Mouse (Mus musculus) gastrocnemius, adult 8-10 months (tissue): ENCODE measurements around the gene Ascc3. TPM values are rescaled to one million over a fixed set of nuclear protein-coding genes. Genes with fewer than 3 reads are reported as not detected.

Experiments
- DNase-seq, 2 experiments: peaks; one replicate each; pipeline ENCODE4 v3.0.0; 2022; ENCODE audit warnings: low spot score in 2 of 2
- total RNA-seq, 4 experiments: library from RNA; stranded (reverse); gene quantifications; 2 replicates each; pipeline ENCODE4 v1.2.4; 2022

Ascc3 gene
- total RNA-seq, 4 experiments from 2014 or later = 11.9 to 17.4 (median 14.4) TPM

DNA sequence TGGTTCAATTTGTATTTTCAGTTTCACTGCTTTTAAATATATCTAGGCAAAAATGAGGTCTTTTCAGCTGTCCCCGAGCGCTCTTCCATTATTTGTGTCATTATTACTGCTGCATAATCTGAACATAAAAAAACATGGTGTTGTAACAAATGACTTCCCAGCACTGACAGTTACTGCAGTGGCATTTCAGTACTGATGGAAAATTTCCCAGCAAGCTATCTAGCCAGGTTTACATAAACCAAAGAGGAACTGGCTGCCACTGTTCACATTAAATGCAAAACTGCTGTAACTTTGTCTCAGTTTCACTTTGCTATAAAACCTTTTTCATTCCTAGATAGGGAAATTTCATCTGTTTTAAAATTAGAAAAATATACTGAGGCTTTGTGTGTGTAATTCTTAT lies 170.5 kb downstream of the Ascc3 start:
- DNase-seq = no peak

DNA sequence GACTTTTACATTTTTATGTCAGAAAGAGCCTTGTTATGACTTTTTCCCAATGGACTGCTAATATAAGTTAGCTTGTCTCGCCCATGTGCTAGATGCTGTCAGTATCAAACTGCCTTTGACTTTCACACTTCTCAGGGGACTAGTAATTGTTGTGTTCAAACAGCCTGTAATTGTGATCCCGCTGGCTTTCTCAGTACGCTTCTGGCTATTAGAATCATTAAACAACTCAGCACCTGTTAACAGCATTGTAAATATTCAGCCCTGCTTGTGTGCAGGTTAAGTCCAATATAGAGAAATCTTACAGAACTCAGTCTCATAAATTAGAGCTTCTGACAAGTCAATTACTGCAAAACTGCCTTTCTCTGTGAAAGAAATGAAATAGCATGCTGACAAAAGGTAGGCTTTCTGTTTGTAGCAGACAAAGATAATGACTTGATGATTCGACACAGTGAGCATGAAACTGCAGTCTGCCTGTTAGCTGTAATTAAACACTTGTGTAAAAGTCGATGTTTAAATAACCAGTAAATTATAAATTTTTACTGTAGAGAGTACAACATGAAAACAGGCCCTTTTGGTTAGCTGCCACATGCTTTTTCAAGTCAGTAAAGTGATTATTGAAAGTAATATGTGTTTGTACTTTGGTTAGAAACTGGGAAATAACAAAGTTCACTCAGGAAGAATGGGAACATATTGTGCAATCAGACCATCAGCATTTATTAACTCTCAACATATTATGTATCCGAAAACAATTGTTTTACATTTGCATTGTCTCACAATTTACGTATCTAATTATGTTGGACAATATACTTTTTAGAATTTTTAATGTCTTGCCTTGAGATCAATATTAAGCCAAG lies 171.2 kb downstream of the Ascc3 start:
- DNase-seq = no peak

DNA sequence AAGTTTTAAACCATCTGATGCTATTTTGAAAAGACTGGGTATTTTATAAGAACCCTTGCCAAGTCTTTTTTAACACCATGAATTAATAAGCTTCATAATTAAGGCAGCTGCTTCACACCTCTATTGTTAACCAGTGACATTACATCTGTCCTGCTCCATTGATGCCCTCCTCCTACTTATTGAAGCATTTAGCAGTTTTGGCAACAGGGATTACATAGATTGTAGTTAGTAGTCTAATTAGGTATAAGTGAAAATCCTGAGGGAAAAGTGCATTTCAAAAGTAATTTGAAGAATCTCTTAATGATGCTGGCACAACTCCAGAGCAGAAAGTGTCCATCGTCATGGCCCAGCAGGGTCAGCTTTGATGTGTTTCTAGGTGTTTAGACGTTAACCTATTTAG lies 180.3 kb downstream of the Ascc3 start:
- DNase-seq = no peak

DNA sequence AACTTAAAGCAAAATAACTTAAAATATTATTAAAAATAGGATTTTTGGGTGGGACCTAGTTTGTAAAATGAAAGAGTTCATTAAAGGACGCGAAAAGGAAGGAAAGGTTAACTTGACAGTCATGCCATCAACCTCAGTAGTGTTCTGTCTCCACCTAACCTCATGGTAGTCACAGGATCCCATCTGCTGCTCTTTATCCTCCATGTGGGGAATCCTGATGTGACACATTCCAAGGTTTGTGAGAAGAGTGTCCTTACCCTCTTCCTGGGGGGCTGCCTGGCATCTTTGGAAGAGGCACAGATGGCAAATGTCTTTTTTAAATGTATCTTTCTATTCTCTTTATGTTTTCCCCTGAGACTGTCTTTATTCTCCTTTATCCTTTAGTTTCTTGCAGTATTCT lies 181.4 kb downstream of the Ascc3 start:
- DNase-seq = no peak

DNA sequence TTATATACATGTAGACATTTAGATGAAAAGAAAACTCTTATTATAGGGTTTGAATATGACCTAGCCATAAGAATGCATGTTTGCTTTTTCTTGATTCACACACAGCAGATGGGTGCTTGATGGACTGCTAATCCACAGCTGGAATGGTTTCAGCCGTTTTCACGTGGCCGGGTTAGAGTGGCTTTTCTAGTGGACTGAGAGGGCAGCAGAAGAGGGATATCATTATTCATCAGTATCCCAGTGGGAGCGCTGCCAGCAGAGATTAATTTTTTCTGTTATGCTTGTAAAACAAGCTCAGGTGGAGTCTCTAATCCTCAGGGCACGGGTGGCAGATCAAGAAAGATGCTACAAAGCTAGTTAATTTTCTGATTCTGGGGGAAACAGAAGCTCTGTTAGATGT lies 200.4 kb downstream of the Ascc3 start:
- DNase-seq = no peak

DNA sequence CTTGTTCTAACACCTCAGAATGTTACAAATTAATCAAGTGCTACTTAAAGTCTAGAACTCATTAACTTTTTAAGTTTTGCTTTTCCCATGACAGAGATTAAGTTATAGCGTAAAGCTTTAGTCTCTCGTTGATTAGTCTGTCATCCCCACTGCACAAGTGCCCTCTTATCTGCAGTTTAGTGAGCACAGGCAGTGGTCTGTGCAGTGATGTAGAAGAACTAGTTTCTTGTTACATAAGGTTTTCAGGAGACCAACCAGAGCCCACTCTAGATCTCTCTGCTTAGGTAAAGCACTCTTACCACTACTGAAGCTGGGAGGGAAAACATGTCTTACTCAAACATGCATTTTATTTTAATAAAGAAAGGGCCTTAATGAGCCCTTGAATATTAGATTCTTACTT lies 209.1 kb downstream of the Ascc3 start:
- DNase-seq = no peak

DNA sequence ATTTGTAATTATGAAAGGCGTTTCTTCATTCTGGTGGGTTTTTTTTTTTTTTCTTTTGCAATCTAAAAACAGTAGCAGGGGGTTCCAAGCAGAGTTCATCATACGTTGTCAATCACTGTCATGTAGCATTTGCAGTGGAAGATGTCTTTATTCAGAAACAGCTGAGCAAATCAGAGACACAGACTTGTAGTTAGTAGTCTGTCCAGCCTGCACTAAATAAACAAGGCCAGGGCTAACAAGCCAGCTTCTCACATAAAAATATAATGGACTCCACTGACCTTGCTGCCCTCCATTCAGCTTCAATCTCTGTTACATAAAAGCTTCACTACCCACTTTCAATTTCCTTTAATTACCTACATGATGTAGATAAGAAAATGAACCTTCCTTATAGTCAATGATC lies 209.9 kb downstream of the Ascc3 start:
- DNase-seq = no peak

DNA sequence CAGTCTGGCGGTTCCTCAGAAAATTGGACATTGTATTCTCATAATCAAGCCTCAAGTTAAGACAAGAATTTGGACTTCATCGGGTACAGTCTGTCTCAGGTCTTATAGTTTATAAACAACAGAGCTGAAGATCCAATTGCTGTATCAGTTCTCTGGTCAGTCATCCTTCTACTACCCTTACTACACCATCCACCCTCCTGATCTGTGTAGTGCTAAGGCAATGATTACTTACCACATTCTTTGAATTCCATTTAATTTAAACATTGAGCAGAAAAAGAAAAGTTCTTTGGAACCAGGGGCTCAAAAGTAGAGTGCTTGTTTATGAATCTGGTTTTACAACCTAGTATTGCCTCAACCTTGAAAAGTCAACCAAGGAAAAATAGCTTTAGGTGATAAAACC lies 213.7 kb downstream of the Ascc3 start:
- DNase-seq = no peak

DNA sequence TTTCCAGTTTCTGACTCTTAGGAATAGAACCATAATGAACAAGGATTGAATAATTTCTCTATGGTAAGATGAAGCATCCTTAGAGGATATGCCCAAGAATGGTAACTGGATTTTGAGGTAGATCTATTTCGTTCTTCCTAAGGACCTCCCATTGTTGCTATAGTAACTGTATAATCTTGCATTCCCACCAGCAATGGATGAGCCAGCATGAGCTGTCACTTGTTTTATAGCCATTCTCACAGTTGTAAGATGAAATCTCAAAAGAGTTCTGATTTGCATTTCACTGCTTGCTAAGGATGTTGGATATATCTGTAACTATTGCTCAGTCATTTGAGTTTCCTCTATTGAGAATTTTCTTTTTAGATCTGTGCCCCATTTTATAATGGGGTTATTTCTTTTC lies 229.9 kb downstream of the Ascc3 start:
- DNase-seq = no peak

DNA sequence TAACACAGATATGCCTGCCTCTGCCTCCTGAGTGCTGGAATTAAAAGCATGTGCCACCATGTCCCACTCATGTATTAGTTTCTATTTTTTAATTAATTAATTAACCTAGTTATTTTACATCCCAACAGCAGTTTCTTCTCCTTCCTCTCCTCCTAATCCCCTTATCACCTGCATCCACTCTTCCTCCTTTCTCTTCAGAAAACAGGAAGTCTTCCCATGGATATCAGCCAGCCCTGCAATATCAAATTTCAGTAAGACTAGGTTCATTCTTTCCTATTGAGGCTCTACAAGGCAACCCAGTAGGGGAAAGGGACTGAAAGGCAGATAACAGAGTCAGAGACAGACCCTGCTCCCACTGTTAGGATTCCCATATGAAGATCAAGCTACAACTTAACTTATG lies 234.4 kb downstream of the Ascc3 start:
- no peak for DNase-seq

DNA sequence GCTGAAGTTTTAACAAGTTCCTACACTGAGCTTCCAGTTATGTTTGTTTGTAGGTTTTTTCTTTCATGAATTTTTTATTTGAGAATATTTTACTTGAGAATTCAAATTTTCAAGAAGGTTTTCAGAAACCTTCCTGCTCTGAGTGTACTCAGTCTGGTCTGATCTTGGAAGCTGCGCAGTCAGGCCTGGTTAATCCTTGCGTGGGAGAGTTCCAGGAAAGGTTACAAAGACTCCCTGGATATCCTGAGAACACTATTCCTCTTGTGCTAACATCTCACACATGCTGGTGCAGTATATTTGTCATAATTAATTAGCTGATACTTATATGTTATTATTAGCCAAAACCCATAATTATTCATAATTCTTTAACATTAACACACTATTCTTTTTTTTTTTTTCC lies 242.1 kb downstream of the Ascc3 start:
- DNase-seq = no peak

DNA sequence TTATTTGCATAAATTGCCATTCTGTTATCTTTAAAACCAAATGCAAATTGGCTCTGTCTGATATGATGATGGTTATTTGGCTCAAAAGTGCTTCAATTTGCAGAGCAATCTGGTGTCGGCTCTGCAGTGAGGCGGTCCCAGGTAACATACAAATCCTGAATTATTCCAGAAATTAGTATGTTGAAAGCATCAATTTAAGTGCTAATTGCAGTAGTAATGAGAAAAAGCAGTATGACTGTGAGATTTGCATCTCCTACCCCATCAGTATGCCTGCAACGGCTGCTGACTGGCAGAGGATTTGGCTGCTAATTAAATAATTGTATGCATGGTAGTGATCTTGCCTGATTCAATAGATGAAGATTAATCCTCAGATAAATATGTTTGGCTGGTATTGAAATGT lies 250.9 kb downstream of the Ascc3 start:
- DNase-seq = no peak

DNA sequence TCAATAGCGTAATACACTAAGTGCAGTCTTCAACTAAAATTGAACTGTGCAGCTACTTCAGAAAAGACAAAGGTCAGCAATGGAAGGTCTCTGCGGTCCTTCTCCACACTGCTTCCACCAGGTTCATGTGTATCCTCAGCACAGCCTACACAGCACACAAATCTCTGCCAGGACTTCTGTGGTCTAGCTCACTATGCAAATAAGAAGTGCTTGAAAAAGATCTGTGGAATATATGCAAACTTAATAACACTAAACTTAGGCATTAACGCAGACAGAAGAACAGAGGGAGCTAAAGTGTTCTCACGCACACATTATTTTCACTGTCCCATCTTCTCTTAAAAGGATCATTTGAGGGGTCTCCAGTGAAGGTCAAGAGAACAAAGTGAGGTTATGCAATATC lies 275.7 kb downstream of the Ascc3 start:
- no peak for DNase-seq

DNA sequence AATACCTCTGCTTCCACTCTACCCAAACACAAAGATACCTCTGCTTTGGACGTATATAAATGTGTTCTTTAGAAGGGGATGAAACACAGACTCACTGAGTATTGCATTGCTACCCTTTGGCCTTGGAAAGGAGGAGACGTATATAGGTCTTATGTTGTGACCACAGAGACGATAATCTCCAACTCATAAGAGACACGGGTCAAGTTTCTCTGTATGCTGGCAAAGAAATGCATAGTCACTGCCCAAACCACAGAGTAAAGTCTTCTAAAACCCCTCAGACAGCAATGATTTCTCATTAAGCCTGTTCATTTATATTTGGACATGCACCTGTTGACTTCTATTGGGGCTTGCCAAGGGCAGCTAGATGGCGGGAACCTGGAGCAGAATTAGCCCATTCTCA lies 284.5 kb downstream of the Ascc3 start:
- no peak for DNase-seq

DNA sequence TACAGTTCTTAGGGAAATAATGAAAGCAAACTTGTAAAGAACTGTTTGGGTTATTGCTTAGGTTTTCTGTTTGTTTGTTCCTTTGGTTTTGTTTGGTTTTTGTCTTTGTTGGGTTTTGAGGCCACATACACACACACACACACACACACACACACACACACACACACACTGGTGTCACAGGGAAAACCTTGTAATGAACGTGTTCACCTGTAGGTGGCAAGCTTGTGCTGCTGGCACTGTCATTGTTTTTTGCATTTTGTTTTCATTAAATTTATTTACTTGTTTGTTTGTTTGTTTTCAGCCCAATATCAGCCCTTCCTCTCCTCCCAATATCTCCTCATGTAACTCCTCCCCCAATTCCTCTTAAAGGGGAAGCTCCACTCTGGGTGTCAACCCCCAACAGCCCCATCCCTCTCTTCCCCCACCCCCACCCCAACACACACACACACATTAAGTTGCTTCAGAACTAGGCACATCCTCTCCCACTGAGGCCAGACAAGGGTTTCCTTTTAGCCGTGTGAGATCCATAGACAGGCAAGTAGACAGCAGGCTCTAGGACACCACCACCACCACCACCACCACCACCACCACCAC lies 289.1 kb downstream of the Ascc3 start:
- no peak for DNase-seq

DNA sequence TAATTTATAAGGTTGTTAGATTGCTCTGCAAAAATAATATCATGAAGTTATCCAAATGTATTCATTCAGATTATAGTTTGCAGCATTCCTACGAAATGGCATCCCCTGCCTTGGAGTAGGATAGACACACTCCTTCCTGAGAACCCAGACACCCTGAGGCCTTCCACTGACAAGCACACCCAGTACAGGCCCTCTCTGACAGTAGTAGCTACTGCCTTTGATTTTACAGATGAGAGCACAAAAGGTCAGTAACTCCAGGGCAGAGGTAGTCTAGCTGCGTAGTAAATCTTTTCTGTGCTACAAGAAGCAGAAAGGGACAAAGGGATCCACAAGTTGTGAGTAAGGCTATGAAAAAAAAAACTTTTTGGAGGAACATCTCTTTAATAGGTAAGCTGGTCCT lies 289.9 kb downstream of the Ascc3 start:
- DNase-seq = no peak

DNA sequence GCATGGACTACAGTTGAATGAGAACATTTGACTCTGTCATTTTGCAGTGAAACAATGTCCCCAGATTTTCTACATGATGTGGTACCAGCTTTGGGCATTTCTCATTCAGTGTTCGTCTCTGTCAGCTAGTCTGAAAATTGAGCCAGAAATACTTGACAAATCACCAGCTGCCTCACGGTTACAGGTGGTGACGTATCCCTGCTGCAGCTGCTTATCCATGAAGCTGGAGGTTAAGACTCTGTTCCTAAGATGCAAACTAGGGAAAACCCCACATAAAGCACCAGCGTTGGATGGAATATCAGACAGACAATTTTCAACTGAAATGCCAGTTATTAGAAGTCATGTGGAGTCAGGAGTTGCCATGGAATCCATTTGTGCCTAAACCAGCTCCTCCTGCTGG lies 293.8 kb downstream of the Ascc3 start:
- no peak for DNase-seq

DNA sequence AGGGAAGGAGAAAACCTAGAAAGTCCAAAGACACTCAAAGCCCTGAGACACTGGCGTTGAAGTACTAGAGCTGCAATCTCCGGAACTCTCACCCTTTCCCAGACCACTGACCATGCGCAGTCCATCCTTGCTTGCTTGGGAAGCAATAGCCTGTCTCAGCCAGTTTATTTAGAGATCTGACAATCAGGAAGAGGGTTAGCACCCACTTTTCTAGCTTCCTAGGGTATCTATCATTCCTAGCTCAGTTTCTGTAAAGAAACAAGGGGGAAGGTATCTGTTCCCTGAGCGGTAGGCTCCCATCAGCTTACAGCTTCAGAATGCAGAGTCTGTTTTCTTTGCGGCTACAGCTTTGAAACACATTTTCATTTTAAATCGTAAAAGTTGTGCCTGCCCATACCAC lies 298.2 kb downstream of the Ascc3 start:
- DNase-seq = no peak

DNA sequence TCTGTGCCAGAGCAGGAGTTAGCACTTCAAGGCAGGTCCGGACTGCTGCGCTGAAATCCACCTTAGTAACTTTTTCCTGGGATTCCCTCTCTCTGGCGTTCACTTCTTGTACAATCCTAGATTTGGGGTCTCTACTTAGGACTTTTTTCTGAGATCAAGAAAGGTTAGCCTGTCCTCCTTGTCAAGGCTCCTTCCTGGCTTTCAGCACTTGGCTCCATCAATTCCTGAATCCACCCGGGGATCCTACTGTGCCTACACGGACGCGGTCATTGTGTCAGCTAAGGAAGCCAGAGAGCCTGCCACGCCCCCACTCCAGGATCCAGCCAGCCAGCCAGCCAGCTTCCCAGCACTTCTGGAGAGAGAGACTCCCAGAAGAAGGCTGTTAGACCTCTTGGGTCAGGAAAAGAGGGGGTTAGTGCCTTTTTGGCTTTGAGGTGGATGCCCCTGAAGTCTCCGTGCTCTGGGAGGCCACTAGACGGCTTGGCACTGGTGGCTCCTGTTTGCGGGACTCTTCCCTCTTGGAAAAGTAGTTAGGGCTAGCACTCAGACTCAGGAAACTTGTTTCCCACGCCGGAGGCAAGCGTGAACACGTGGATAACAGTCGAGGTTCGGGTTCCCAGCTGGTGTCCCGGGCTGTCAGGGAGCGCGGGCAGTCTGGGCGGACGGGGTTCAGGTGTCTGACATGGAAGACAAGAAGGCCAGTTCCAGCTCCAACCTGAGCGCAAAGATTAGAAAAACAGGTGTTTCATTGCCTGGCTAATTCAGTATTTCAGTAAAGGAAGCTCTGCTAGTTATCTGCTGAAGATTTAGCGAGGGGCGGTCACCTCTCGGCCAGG lies 299.6 kb downstream of the Ascc3 start:
- DNase-seq = no peak

DNA sequence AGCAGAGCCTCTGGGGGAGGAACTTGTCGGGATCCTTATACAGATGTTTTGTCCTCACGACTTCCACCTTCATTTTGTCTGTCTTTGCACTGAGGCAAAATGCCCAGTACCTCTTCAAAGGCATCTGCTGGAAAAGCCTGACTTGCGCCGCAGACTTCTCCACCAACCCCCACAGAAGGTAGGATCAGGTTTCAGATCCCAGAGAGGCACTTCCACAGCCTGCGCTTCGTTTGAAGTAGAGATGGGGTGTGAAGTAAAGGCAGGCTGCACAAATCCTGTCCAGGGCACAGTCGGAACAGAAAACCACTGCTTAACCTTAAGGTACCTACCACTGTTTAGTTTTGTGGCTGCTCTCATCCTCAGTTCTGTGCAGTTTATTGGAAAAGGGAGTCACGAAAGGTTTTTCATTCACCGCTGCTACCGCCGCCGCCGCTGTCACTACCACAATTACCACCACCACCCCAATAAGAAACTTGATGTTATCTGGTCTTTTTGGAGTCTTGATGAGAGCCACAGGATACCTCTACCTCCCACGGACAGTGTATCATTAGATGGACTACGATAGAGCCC lies 300.4 kb downstream of the Ascc3 start:
- no peak for DNase-seq

DNA sequence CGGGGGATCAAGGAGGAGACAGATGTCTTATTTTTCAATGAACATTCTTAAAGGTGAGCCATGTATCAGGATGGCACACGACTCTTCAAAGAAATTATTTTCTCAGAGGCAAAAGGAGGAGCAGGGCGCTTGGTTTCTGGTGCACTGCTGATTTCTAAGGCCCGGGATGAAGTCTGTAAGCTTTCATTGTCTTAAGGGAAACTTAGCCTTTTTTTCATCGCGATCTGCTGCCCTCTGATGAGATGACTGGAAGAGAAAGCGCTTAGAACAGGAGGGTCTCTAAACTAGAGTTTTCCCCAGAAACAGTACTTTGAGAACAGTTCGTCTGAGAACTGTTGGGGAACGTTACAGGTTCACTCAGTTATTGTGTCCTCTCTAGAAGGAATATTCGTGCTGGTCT lies 301.1 kb downstream of the Ascc3 start:
- no peak for DNase-seq
